Mouse (Mus musculus) lung, postnatal 0 days (tissue): ENCODE results near the gene Xpot. TPM values are rescaled to one million over a fixed set of nuclear protein-coding genes. Genes with fewer than 3 reads are reported as not detected.

Experiments
- ATAC-seq: fragments of 200-750 bp; cut with Nextera tagmentation; 2 replicates; pipeline ENCODE4 v1.8.0; 2017; ENCODE audit warnings: moderate library complexity
- DNase-seq: peaks from one replicate; pipeline ENCODE4 v3.0.0-alpha.2; 2016; ENCODE audit warnings: low spot score
- H3K27ac ChIP-seq: fragments of 300-500 bp; sonication (generic); 2 replicates; pipeline ENCODE4 v1.5.1; 2014; ENCODE audit warnings: antibody characterized with exemption, mild to moderate bottlenecking, low read length, mixed read lengths
- H3K27me3 ChIP-seq: fragments of 300-500 bp; sonication (generic); replicated peaks from 2 replicates; pipeline ENCODE4 v1.6.1; 2014; ENCODE audit warnings: low read length, mixed read lengths; ENCODE audit not compliant: insufficient read depth
- H3K36me3 ChIP-seq: fragments of 300-500 bp; sonication (generic); 2 replicates; pipeline ENCODE4 v1.6.1; 2014; ENCODE audit warnings: low read length, mixed read lengths; ENCODE audit not compliant: insufficient read depth
- H3K4me1 ChIP-seq: fragments of 300-500 bp; sonication (generic); 2 replicates; pipeline ENCODE4 v1.6.1; 2014; ENCODE audit warnings: antibody characterized with exemption, low read depth, low read length, mixed read lengths; ENCODE audit not compliant: insufficient read depth
- H3K4me2 ChIP-seq: fragments of 300-500 bp; sonication (generic); replicated peaks from 2 replicates; pipeline ENCODE4 v1.6.1; 2014; ENCODE audit warnings: low read depth, mild to moderate bottlenecking, low read length, moderate library complexity, mixed read lengths
- H3K4me3 ChIP-seq: fragments of 300-500 bp; sonication (generic); 2 replicates; pipeline ENCODE4 v1.5.1; 2014; ENCODE audit warnings: low read depth, low read length
- H3K9ac ChIP-seq: fragments of 300-500 bp; sonication (generic); replicated peaks from 2 replicates; pipeline ENCODE4 v1.6.1; 2014; ENCODE audit warnings: low read depth, mild to moderate bottlenecking
- H3K9me3 ChIP-seq: fragments of 300-500 bp; sonication (generic); 2 replicates; pipeline ENCODE4 v1.6.1; 2016; ENCODE audit warnings: low read length, mixed read lengths
- CTCF ChIP-seq: IDR thresholded peaks from 2 replicates; pipeline ENCODE4 v1.5.1; 2016; ENCODE audit warnings: antibody characterized with exemption, mild to moderate bottlenecking
- EP300 ChIP-seq: IDR thresholded peaks from 2 replicates; pipeline ENCODE4 v1.6.1; 2016; ENCODE audit warnings: antibody characterized with exemption, mild to moderate bottlenecking, control low read depth
- WGBS: fragments of 180-500 bp; shearing (Covaris S2); extraction: QIAGEN DNeasy Blood & Tissue Kit; methylation state at CpG from one replicate; pipeline ENCODE4 v1.1.7; 2014; 5-methylcytosine and 5-hydroxymethylcytosine counted together
- polyA plus RNA-seq: library from polyadenylated mRNA; unstranded; fragments of >200 nt; fragmentation: Nextera tagmentation; extraction: Ambion mirVana; gene quantifications from 2 replicates; pipeline ENCODE4 v1.2.1, GENCODE M21; 2015

Gene Xpot
- polyA plus RNA-seq, 1 experiment from 2014 or later: 19.9 TPM

DNA sequence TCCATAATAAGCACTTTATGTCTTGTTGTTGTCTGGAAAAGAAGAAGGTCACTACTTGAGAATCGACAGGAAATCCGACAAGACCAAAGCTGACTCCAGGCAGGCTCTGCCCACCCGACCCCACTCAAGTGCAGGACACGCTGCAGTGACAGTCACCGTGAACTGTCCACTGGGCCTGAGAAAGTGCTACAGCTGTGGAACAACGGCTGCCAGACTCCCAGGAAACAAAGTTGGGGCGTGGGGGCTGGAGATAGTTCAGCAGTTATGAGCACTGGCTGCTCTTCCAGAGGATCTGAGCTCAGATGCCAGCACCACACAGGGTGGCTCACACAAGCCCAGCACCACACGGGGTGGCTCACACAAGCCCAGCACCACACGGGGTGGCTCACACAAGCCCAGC is 49.8 kb downstream of the Xpot start:
- Histone ChIP-seq H3K36me3 (peaks cover 9% of the 10 kb centered on the region), H3K4me2 (no peak overlapping the region), H3K27ac (no peak overlapping the region), H3K9ac (no peak overlapping the region), H3K4me3 (no peak overlapping the region), H3K27me3 (no peaks in the 10 kb centered on the region), H3K9me3 (no peaks in the 10 kb centered on the region), H3K4me1 (no peaks in the 10 kb centered on the region)
- no peak for DNase-seq
- 77% methylated on average over 9 of the region's 9 CpGs for WGBS
- no peak for TF ChIP-seq CTCF
- ATAC-seq: no peak

GRCm38 (mm10) chr10:121571511-121572147 is 54.5 kb downstream of the Xpot start:
- no peak for TF ChIP-seq CTCF
- no peak for TF ChIP-seq EP300

GRCm38 (mm10) chr10:121571031-121571430 is 55.1 kb downstream of the Xpot start:
- Histone ChIP-seq H3K36me3 (peaks cover 20% of the 10 kb centered on the region), H3K9me3 (no peaks in the 10 kb centered on the region), H3K27ac (no peak overlapping the region), H3K4me3 (no peak overlapping the region), H3K9ac (no peak overlapping the region), H3K4me2 (no peak overlapping the region), H3K27me3 (no peaks in the 10 kb centered on the region), H3K4me1 (no peaks in the 10 kb centered on the region)
- no peak for ATAC-seq
- TF ChIP-seq CTCF (no peak), EP300 (no peak)
- WGBS: 89% methylated on average over 3 of the region's 3 CpGs
- DNase-seq: no peak

More at GRCm38 (mm10) chr10:121571511-121572147, 54.5 kb downstream of the Xpot start:
- no peak for ATAC-seq
- Histone ChIP-seq H3K27ac (no peak overlapping the region), H3K4me3 (no peak overlapping the region), H3K9ac (no peak overlapping the region), H3K4me1 (no peaks in the 10 kb centered on the region), H3K27me3 (no peaks in the 10 kb centered on the region), H3K4me2 (no peak overlapping the region), H3K36me3 (peaks cover 20% of the 10 kb centered on the region), H3K9me3 (no peaks in the 10 kb centered on the region)
- WGBS: 93% methylated on average over 22 of the region's 22 CpGs
- no peak for DNase-seq

GRCm38 (mm10) chr10:121569796-121570195 is 56.3 kb downstream of the Xpot start:
- Histone ChIP-seq H3K4me1 (no peaks in the 10 kb centered on the region), H3K27me3 (no peaks in the 10 kb centered on the region), H3K9ac (no peak overlapping the region), H3K4me2 (no peak overlapping the region), H3K9me3 (no peaks in the 10 kb centered on the region), H3K27ac (no peak overlapping the region), H3K4me3 (no peak overlapping the region), H3K36me3 (peaks cover 17% of the 10 kb centered on the region)
- WGBS: 72% methylated on average over 6 of the region's 6 CpGs
- DNase-seq: no peak
- no peak for TF ChIP-seq EP300
- no peak for TF ChIP-seq CTCF
- no peak for ATAC-seq

- WGBS: 35% methylated on average over 23 of the region's 23 CpGs
- TF ChIP-seq EP300 (no peak), CTCF (no peak)
- ATAC-seq: peak; percentile 44; the same call in 1 of the 2 replicates
- peaks cover 18% of the 10 kb centered on the region for H3K36me3 ChIP-seq
- H3K4me3 ChIP-seq: no peak overlapping the region
- DNase-seq: no peak
- no peak overlapping the region for H3K9ac ChIP-seq
- H3K4me2 ChIP-seq: no peak overlapping the region
- no peaks in the 10 kb centered on the region for H3K4me1 ChIP-seq
- no peak overlapping the region for H3K27ac ChIP-seq
- no peaks in the 10 kb centered on the region for H3K9me3 ChIP-seq
- no peaks in the 10 kb centered on the region for H3K27me3 ChIP-seq
These were observed 57.0 kb downstream of the Xpot start for GRCm38 (mm10) chr10:121569001-121569589.

- DNase-seq: no peak
- ATAC-seq: no peak
- no peak for TF ChIP-seq CTCF
- no peak for TF ChIP-seq EP300
- Histone ChIP-seq H3K9me3 (no peaks in the 10 kb centered on the region), H3K9ac (no peak overlapping the region), H3K4me2 (no peak overlapping the region), H3K27me3 (no peaks in the 10 kb centered on the region), H3K27ac (no peak overlapping the region), H3K4me1 (no peaks in the 10 kb centered on the region), H3K36me3 (peaks cover 21% of the 10 kb centered on the region), H3K4me3 (no peak overlapping the region)
- WGBS: 86% methylated on average over 7 of the region's 7 CpGs
These were observed 57.6 kb downstream of the Xpot start for GRCm38 (mm10) chr10:121568534-121568933.
